Mouse (Mus musculus): Measurements from ENCODE around the gene Zfp524. TPM values are rescaled to one million over a fixed set of nuclear protein-coding genes. Genes with fewer than 3 reads are reported as not detected.
A peak's percentile ranks its signal among the peaks of the same experiment; 100 is the strongest.

Zfp524 gene
- total and polyA plus RNA-seq, 3 experiments = 2.3 to 8.4 (median 4.4) TPM

GRCm38 (mm10) chr7:5060239-5060731, 46.1 kb downstream of the Zfp524 start:
- in situ Hi-C loops (cut with MboI; ENCODE audit: low pct_ligation_motif_present, low pct_unique_long_range_greater_than_20kb, low sequenced_read_pairs) = loop anchor here (5.0 kb wide), 1 partner anchor 67 kb away; the partner anchor contains the start of gene Rasl2-9
- peaks cover 2 to 39% of the 10 kb centered on the region in 2 experiments; a peak in 3 of 4 replicates for H3K4me1 ChIP-seq (ENCODE audit: control insufficient read depth in 1 of 2, insufficient read depth in 2 of 2)
- H3K4me2 ChIP-seq (ENCODE audit: insufficient read depth, low read depth, poor library complexity, severe bottlenecking) = peak overlapping the region; percentile 76
- no peaks in the 10 kb centered on the region for H3K9me3 ChIP-seq (replicated peaks; ENCODE audit: low read length)
- DNase-seq (ENCODE audit: extremely low read depth) = peak; percentile 89
- dilution Hi-C loops (cut with MboI; ENCODE audit: extremely low pct_ligation_motif_present, extremely low pct_unique_long_range_greater_than_20kb, low sequenced_read_pairs) = no loop called here
- peak overlapping the region; percentile 86 for H3K9ac ChIP-seq (ENCODE audit: insufficient read depth, low read depth)
- H3K27me3 ChIP-seq (replicated peaks) = no peaks in the 10 kb centered on the region
- H3K36me3 ChIP-seq (replicated peaks in 1 of 2; ENCODE audit: control insufficient read depth in 1 of 2, insufficient read depth in 1 of 2, low read length in 1 of 2) = peaks cover under 1 to 16% of the 10 kb centered on the region in 2 experiments
- peak overlapping the region; percentile 90 for H3K27ac ChIP-seq (ENCODE audit: insufficient read depth, low read depth)
- H3K79me2 ChIP-seq (replicated peaks; ENCODE audit: control insufficient read depth, extremely low read depth, insufficient read depth, poor library complexity, severe bottlenecking) = peaks cover 26% of the 10 kb centered on the region
- peak overlapping the region; percentile 65 to 68 (median 67) for H3K4me3 ChIP-seq (replicated peaks in 1 of 3; ENCODE audit: low read depth in 2 of 3, low read length in 2 of 3, poor library complexity in 1 of 3)
- TF ChIP-seq MAFK (IDR thresholded peaks at IDR 0.05; ENCODE audit: insufficient replicate concordance, low read length) = no peak
- TF ChIP-seq USF1 (IDR thresholded peaks at IDR 0.05; ENCODE audit: low read depth, low read length) = no peak
- TF ChIP-seq MXI1 (IDR thresholded peaks at IDR 0.05; ENCODE audit: low read depth, low read length) = peak; percentile 39; the same call in 1 of the 2 replicates
- no peak for TF ChIP-seq CHD2 (IDR thresholded peaks at IDR 0.05; ENCODE audit: low read length)
- TF ChIP-seq POLR2A (IDR thresholded peaks at IDR 0.05; ENCODE audit: low read depth, low read length) = peak; percentile 46
- TF ChIP-seq SIN3A (IDR thresholded peaks at IDR 0.05; ENCODE audit: low read length) = peak; percentile 79; the same call in 1 of the 2 replicates
- no peak for TF ChIP-seq EP300 (IDR thresholded peaks at IDR 0.05; ENCODE audit: low read length)
- peak; percentile 52; the same call in 1 of the 2 replicates for TF ChIP-seq NELFE (IDR thresholded peaks at IDR 0.05; ENCODE audit: low read depth, low read length)
- no peak for TF ChIP-seq IRF4 (IDR thresholded peaks at IDR 0.05; ENCODE audit: low read depth, low read length)
- no peak for TF ChIP-seq KAT2A (IDR thresholded peaks at IDR 0.05; ENCODE audit: insufficient replicate concordance, low read length)
- peak; percentile 60 for TF ChIP-seq SMC3 (IDR thresholded peaks at IDR 0.05; ENCODE audit: low read depth, low read length)
- TF ChIP-seq MYC (IDR thresholded peaks at IDR 0.05; ENCODE audit: low read depth, low read length) = no peak; the same call in 1 of the 2 replicates
- no peak for TF ChIP-seq JUN (IDR thresholded peaks at IDR 0.05; ENCODE audit: insufficient read depth, low read depth, low read length)
- 0 out of 2 replicates have a peak, but pooled peaks have one; percentile 22 for TF ChIP-seq ELF1 (IDR thresholded peaks at IDR 0.05; ENCODE audit: low read depth, low read length)
- 0 out of 2 replicates have a peak, but pooled peaks have one; percentile 73 for TF ChIP-seq UBTF (IDR thresholded peaks at IDR 0.05; ENCODE audit: low read depth, low read length)
- TF ChIP-seq JUND (conservative IDR thresholded peaks at IDR 0.05; ENCODE audit: low read depth, low read length) = no peak
- no peak for TF ChIP-seq USF2 (conservative IDR thresholded peaks at IDR 0.05; ENCODE audit: low read depth, low read length)
- TF ChIP-seq BHLHE40 (IDR thresholded peaks at IDR 0.05; ENCODE audit: low read depth, low read length) = no peak
- no peak for TF ChIP-seq GABPA (IDR thresholded peaks at IDR 0.05; ENCODE audit: insufficient replicate concordance, low read depth, low read length)
- no peak for TF ChIP-seq ETS1 (conservative IDR thresholded peaks at IDR 0.05; ENCODE audit: low read depth, low read length)
- TF ChIP-seq ZNF384 (IDR thresholded peaks at IDR 0.05; ENCODE audit: low read depth, low read length) = no peak
- TF ChIP-seq ZMIZ1 (IDR thresholded peaks at IDR 0.05; ENCODE audit: low read depth, low read length) = peak; percentile 54
- peak; percentile 55; the same call in 1 of the 2 replicates for TF ChIP-seq TCF12 (IDR thresholded peaks at IDR 0.05; ENCODE audit: low read depth, low read length)
- TF ChIP-seq POLR2AphosphoS2 (IDR thresholded peaks at IDR 0.05; ENCODE audit: low read depth, low read length) = no peak
- TF ChIP-seq NRF1 (IDR thresholded peaks at IDR 0.05; ENCODE audit: low read depth, low read length) = peak; percentile 37; the same call in 1 of the 2 replicates
- TF ChIP-seq PAX5 (IDR thresholded peaks at IDR 0.05; ENCODE audit: low read length) = no peak
- TF ChIP-seq MEF2A (IDR thresholded peaks at IDR 0.05; ENCODE audit: borderline replicate concordance, low read depth, low read length) = 0 out of 2 replicates have a peak, but pooled peaks have one; percentile 43
- TF ChIP-seq RCOR1 (conservative IDR thresholded peaks at IDR 0.05; ENCODE audit: low read depth, low read length) = no peak
- TF ChIP-seq E2F4 (IDR thresholded peaks at IDR 0.05; ENCODE audit: insufficient replicate concordance, low read depth, low read length) = no peak
- no peak for TF ChIP-seq TBP (conservative IDR thresholded peaks at IDR 0.05; ENCODE audit: low read depth, low read length)
- TF ChIP-seq ZC3H11A (IDR thresholded peaks at IDR 0.05; ENCODE audit: low read depth, low read length) = no peak
- 0 out of 2 replicates have a peak, but pooled peaks have one; percentile 20 for TF ChIP-seq MAZ (IDR thresholded peaks at IDR 0.05; ENCODE audit: low read depth, low read length)
- TF ChIP-seq CTCF (conservative IDR thresholded peaks at IDR 0.05 in 1 of 2, IDR thresholded peaks at IDR 0.05 in 1 of 2; ENCODE audit: low read depth in 2 of 2, low read length in 2 of 2) = peak in 1 of 2 experiments; percentile 81; a peak in 2 of 4 replicates
- no peak for TF ChIP-seq HCFC1 (IDR thresholded peaks at IDR 0.05; ENCODE audit: low read depth, low read length)
- no peak for TF ChIP-seq ZKSCAN1 (IDR thresholded peaks at IDR 0.05; ENCODE audit: borderline replicate concordance, low read depth, low read length)
- TF ChIP-seq MAX (IDR thresholded peaks at IDR 0.05; ENCODE audit: low read length) = peak; percentile 51; the same call in 1 of the 2 replicates
- TF ChIP-seq CHD1 (IDR thresholded peaks at IDR 0.05; ENCODE audit: low read depth, low read length) = peak; percentile 77; the same call in 1 of the 2 replicates
- TF ChIP-seq RAD21 (IDR thresholded peaks at IDR 0.05; ENCODE audit: low read depth, low read length) = peak; percentile 63
